Mouse (Mus musculus) forebrain, postnatal 0 days (tissue): ENCODE data around the gene Arf4. TPM values are rescaled to one million over a fixed set of nuclear protein-coding genes. Genes with fewer than 3 reads are reported as not detected.
A peak's percentile ranks its signal among the peaks of the same experiment; 100 is the strongest.

ENCODE experiments used
- ATAC-seq: fragments of 200-750 bp; cut with Nextera tagmentation; 2 replicates; pipeline ENCODE4 v1.8.0; 2017; ENCODE audit warnings: mild to moderate bottlenecking, moderate library complexity
- DNase-seq: peaks from one replicate; pipeline ENCODE4 v3.0.0-alpha.2; 2015
- H3K27ac ChIP-seq: fragments of 300-500 bp; sonication (generic); 2 replicates; pipeline ENCODE4 v1.5.1; 2014; ENCODE audit warnings: low read depth, mild to moderate bottlenecking, antibody characterized with exemption, low read length, moderate library complexity, mixed read lengths
- H3K27me3 ChIP-seq: fragments of 300-500 bp; sonication (generic); 2 replicates; pipeline ENCODE4 v1.6.1; 2014; ENCODE audit warnings: mild to moderate bottlenecking, low read length, mixed read lengths; ENCODE audit not compliant: insufficient read depth
- H3K36me3 ChIP-seq: fragments of 300-500 bp; sonication (generic); 2 replicates; pipeline ENCODE4 v1.6.1; 2014; ENCODE audit warnings: mild to moderate bottlenecking, moderate library complexity; ENCODE audit not compliant: insufficient read depth
- H3K4me1 ChIP-seq: fragments of 300-500 bp; sonication (generic); 2 replicates; pipeline ENCODE4 v1.6.1; 2014; ENCODE audit warnings: antibody characterized with exemption; ENCODE audit not compliant: insufficient read depth
- H3K4me2 ChIP-seq: fragments of 300-500 bp; sonication (generic); 2 replicates; pipeline ENCODE4 v1.6.1; 2014; ENCODE audit warnings: low read depth, mild to moderate bottlenecking, moderate library complexity
- H3K4me3 ChIP-seq: fragments of 300-500 bp; sonication (generic); 2 replicates; pipeline ENCODE4 v1.5.1; 2014; ENCODE audit warnings: low read depth, low read length, mixed read lengths
- H3K9ac ChIP-seq: fragments of 300-500 bp; sonication (generic); 2 replicates; pipeline ENCODE4 v1.6.1; 2014; ENCODE audit warnings: mild to moderate bottlenecking
- H3K9me3 ChIP-seq: fragments of 300-500 bp; sonication (generic); 2 replicates; pipeline ENCODE4 v1.6.1; 2016; ENCODE audit warnings: low read length
- CTCF ChIP-seq: sonication (generic); IDR thresholded peaks from 2 replicates; pipeline ENCODE4 v1.5.1; 2016; ENCODE audit warnings: antibody characterized with exemption, control low read depth, low read depth
- WGBS: fragments of 180-500 bp; shearing (Covaris S2); extraction: QIAGEN DNeasy Blood & Tissue Kit; methylation state at CpG from one replicate; pipeline ENCODE4 v1.1.7; 2014; 5-methylcytosine and 5-hydroxymethylcytosine counted together
- polyA plus RNA-seq: library from polyadenylated mRNA; unstranded; fragments of >200 nt; fragmentation: Nextera tagmentation; extraction: Ambion mirVana; gene quantifications from 2 replicates; pipeline ENCODE4 v1.2.1, GENCODE M21; 2015
- total RNA-seq: library from RNA; depleted of rRNA; stranded (reverse); fragments of >200 nt; gene quantifications from 2 replicates; pipeline ENCODE4 v1.2.3, GENCODE M21; 2014

Gene Arf4
- total and polyA plus RNA-seq, 2 experiments from 2014 or later = 182 to 521 TPM

- no peaks in the 10 kb centered on the region for H3K36me3 ChIP-seq
- ATAC-seq (no peak), DNase-seq (no peak)
- 15% methylated on average over 2 of the region's 2 CpGs for WGBS
- peak overlapping the region; percentile 87 for H3K4me3 ChIP-seq
- no peaks in the 10 kb centered on the region for H3K27me3 ChIP-seq
- H3K27ac ChIP-seq = no peak overlapping the region
- H3K4me2 ChIP-seq = peak overlapping the region; percentile 51
- peaks cover 15% of the 10 kb centered on the region for H3K4me1 ChIP-seq
- TF ChIP-seq CTCF = peak; percentile 34; the same call in 1 of the 2 replicates
- peak overlapping the region; percentile 93; the same call in 1 of the 2 replicates for H3K9ac ChIP-seq
- no peaks in the 10 kb centered on the region for H3K9me3 ChIP-seq
Measured at GRCm38 (mm10) chr14:26639961-26640360, 2.1 kb downstream of the Arf4 start.

GRCm38 (mm10) chr14:26643006-26643624 is 5.2 kb downstream of the Arf4 start:
- Histone ChIP-seq H3K4me1 (peaks cover 9% of the 10 kb centered on the region; the same call in 1 of the 2 replicates), H3K9ac (no peak overlapping the region), H3K4me2 (no peak overlapping the region), H3K9me3 (no peaks in the 10 kb centered on the region), H3K27me3 (no peaks in the 10 kb centered on the region), H3K36me3 (peaks cover 6% of the 10 kb centered on the region; the same call in 1 of the 2 replicates), H3K4me3 (no peak overlapping the region), H3K27ac (no peak overlapping the region)
- DNase-seq = no peak
- WGBS = 69% methylated on average over 3 of the region's 3 CpGs
- no peak for ATAC-seq
- no peak for TF ChIP-seq CTCF

GRCm38 (mm10) chr14:26645989-26646650 is 8.2 kb downstream of the Arf4 start:
- H3K27me3 ChIP-seq = no peaks in the 10 kb centered on the region
- 0 out of 2 replicates have a peak, but pooled peaks have one; percentile 23 for ATAC-seq
- no peaks in the 10 kb centered on the region for H3K4me1 ChIP-seq
- no peak overlapping the region for H3K4me3 ChIP-seq
- TF ChIP-seq CTCF = no peak
- H3K36me3 ChIP-seq = peaks cover 9% of the 10 kb centered on the region
- 20% methylated on average over 5 of the region's 5 CpGs for WGBS
- H3K27ac ChIP-seq = no peak overlapping the region
- peak; percentile 40 for DNase-seq
- H3K9me3 ChIP-seq = no peaks in the 10 kb centered on the region
- no peak overlapping the region; the same call in 1 of the 2 replicates for H3K9ac ChIP-seq
- H3K4me2 ChIP-seq = no peak overlapping the region; the same call in 1 of the 2 replicates

- no peaks in the 10 kb centered on the region for H3K27me3 ChIP-seq
- no peaks in the 10 kb centered on the region for H3K9me3 ChIP-seq
- WGBS = 77% methylated on average over 2 of the region's 2 CpGs
- H3K36me3 ChIP-seq = peaks cover 16% of the 10 kb centered on the region
- no peak overlapping the region for H3K27ac ChIP-seq
- no peak overlapping the region for H3K9ac ChIP-seq
- H3K4me2 ChIP-seq = no peak overlapping the region
- DNase-seq = no peak
- no peaks in the 10 kb centered on the region for H3K4me1 ChIP-seq
- no peak overlapping the region for H3K4me3 ChIP-seq
- no peak for ATAC-seq
- TF ChIP-seq CTCF = no peak
Measured at GRCm38 (mm10) chr14:26647811-26648210, 9.9 kb downstream of the Arf4 start.

- Histone ChIP-seq H3K27me3 (no peaks in the 10 kb centered on the region), H3K4me3 (no peak overlapping the region), H3K36me3 (peaks cover 43% of the 10 kb centered on the region), H3K9me3 (no peaks in the 10 kb centered on the region), H3K4me2 (no peak overlapping the region), H3K9ac (no peak overlapping the region), H3K4me1 (no peaks in the 10 kb centered on the region), H3K27ac (no peak overlapping the region)
- DNase-seq = no peak
- TF ChIP-seq CTCF = peak; percentile 42
- no peak for ATAC-seq
Measured at GRCm38 (mm10) chr14:26651901-26652300, 14.0 kb downstream of the Arf4 start.

- no peak for ATAC-seq
- Histone ChIP-seq H3K9ac (no peak overlapping the region), H3K4me1 (no peaks in the 10 kb centered on the region), H3K4me2 (no peak overlapping the region), H3K27me3 (no peaks in the 10 kb centered on the region), H3K27ac (no peak overlapping the region), H3K9me3 (no peaks in the 10 kb centered on the region), H3K4me3 (no peak overlapping the region), H3K36me3 (peaks cover 32% of the 10 kb centered on the region)
- no peak for TF ChIP-seq CTCF
- DNase-seq = no peak
Measured at GRCm38 (mm10) chr14:26658178-26658577, 20.3 kb downstream of the Arf4 start.

GRCm38 (mm10) chr14:26660233-26660632 is 22.4 kb downstream of the Arf4 start:
- Histone ChIP-seq H3K27ac (no peak overlapping the region), H3K9ac (no peak overlapping the region), H3K4me3 (no peak overlapping the region), H3K36me3 (peaks cover 22% of the 10 kb centered on the region), H3K4me2 (no peak overlapping the region), H3K9me3 (no peaks in the 10 kb centered on the region), H3K4me1 (no peaks in the 10 kb centered on the region), H3K27me3 (no peaks in the 10 kb centered on the region)
- no peak for ATAC-seq
- no peak for TF ChIP-seq CTCF
- DNase-seq = no peak
- WGBS = 97% methylated on average over 1 of the region's 1 CpGs
